Mouse (Mus musculus): ENCODE measurements around the gene Gm30083. TPM values are rescaled to one million over a fixed set of nuclear protein-coding genes. Genes with fewer than 3 reads are reported as not detected.

Gm30083 gene
- polyA plus RNA-seq, 1 experiment = not detected

DNA sequence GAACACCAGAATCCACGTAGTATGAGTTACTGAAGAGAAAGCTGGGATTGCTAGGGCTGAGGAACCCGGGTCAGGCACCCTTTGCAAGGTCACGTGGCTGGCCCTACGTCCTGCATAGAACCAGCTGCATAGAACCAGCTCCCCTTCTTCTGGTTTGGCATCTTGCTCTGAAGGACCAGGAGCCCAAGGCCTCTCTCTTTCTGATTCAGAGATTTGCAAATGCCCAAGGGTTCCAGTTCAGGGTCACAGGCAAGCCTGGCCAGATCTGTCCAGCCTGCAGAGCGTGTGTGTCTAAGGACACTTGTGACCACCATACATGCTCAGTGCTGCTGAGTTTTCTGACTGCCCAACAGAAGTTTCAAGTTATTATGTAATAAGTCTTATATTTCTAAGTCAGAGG, 72.8 kb downstream of the Gm30083 start:
- Histone ChIP-seq H3K27ac (ENCODE audit: insufficient read depth, low read length) (no peak overlapping the region), H3K4me3 (ENCODE audit: insufficient read depth, low read length) (no peak overlapping the region), H3K4me1 (ENCODE audit: control insufficient read depth, insufficient read depth, low read length) (no peaks in the 10 kb centered on the region)
- TF ChIP-seq POLR2A (IDR thresholded peaks at IDR 0.05; ENCODE audit: extremely low read depth, insufficient read depth, low read length) (no peak), CTCF (IDR thresholded peaks at IDR 0.05; ENCODE audit: extremely low read depth, insufficient read depth, low read length) (no peak)

- H3K27ac ChIP-seq (ENCODE audit: insufficient read depth, low read length) = no peak within 1 kb of the TSS
- H3K4me1 ChIP-seq (ENCODE audit: control insufficient read depth, insufficient read depth, low read length) = no peaks in the 10 kb centered on the region
- H3K4me3 ChIP-seq (ENCODE audit: insufficient read depth, low read length) = no peak within 1 kb of the TSS
- TF ChIP-seq POLR2A (IDR thresholded peaks at IDR 0.05; ENCODE audit: extremely low read depth, insufficient read depth, low read length) = no peak
- TF ChIP-seq CTCF (IDR thresholded peaks at IDR 0.05; ENCODE audit: extremely low read depth, insufficient read depth, low read length) = no peak
Measured at GRCm38 (mm10) chr14:33940739-33941138, 74.2 kb downstream of the Gm30083 start, which contains the start of gene Gdf2. Gene Gdf2, plus strand, starts transcription at chr14:33941039.

DNA sequence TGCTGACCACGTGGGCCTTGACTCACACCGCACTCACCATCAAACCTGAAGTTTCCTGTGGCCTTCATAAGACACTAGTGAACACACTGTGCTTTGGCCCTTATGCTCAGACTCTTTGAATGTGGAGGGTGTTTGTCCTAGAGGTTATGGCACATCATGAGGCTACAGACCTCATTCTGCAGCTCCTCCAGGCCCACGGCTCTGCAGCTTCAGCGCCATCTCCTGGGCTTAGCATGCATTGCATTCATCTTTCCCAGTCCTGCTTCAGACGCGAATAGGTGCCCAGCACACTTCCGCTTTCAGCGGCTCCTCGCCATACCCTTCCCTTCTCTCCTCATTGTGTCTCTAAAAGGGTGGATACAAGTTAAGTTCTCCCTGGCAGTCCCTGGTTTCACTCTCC, 75.9 kb downstream of the Gm30083 start:
- TF ChIP-seq POLR2A (IDR thresholded peaks at IDR 0.05; ENCODE audit: extremely low read depth, insufficient read depth, low read length) (no peak), CTCF (IDR thresholded peaks at IDR 0.05; ENCODE audit: extremely low read depth, insufficient read depth, low read length) (peak; percentile 92)
- H3K4me3 ChIP-seq (ENCODE audit: insufficient read depth, low read length) = no peak overlapping the region
- H3K4me1 ChIP-seq (ENCODE audit: control insufficient read depth, insufficient read depth, low read length) = no peaks in the 10 kb centered on the region
- H3K27ac ChIP-seq (ENCODE audit: insufficient read depth, low read length) = no peak overlapping the region

Other genes with a start within 250 kb of the Gm30083 start
- gene Gdf10, start 91.6 kb downstream of the Gm30083 start, polyA plus RNA-seq (2012; rRNA removed) = 3.8 and 4.2 TPM in 2 replicates
- not detected in 2 replicates for gene Gdf2, start 74.1 kb downstream of the Gm30083 start, polyA plus RNA-seq (2012; rRNA removed)
- not detected in 2 replicates for gene Rbp3, start 61.2 kb downstream of the Gm30083 start, polyA plus RNA-seq (2012; rRNA removed)
- 3.1 and 3.4 TPM in 2 replicates for gene Zfp488, start 36.4 kb downstream of the Gm30083 start, polyA plus RNA-seq (2012; rRNA removed)
- not detected in 2 replicates for gene Gm5460, start 1.6 kb upstream of the Gm30083 start, polyA plus RNA-seq (2012; rRNA removed)
- gene Antxrl, start 37.5 kb upstream of the Gm30083 start, polyA plus RNA-seq (2012; rRNA removed) = not detected in 2 replicates
- 0.44 and 0.86 TPM in 2 replicates for gene Anxa8, start 70.8 kb upstream of the Gm30083 start, polyA plus RNA-seq (2012; rRNA removed)
- not detected in 2 replicates for gene A630023A22Rik, start 87.6 kb upstream of the Gm30083 start, polyA plus RNA-seq (2012; rRNA removed)
- gene Npy4r, start 137.3 kb upstream of the Gm30083 start, polyA plus RNA-seq (2012; rRNA removed) = not detected in 2 replicates
- 0.44 and 0.51 TPM in 2 replicates for gene Gprin2, start 186.5 kb upstream of the Gm30083 start, polyA plus RNA-seq (2012; rRNA removed)
- 1.2 TPM in 2 replicates for gene Syt15, start 204.4 kb upstream of the Gm30083 start, polyA plus RNA-seq (2012; rRNA removed)

All from cortical plate, adult 2 months (tissue).